Mouse (Mus musculus) v-Abl transformed pro-B cells (cell line): ENCODE data around the gene Slc16a8.

Experiments used
- in situ Hi-C, 2 experiments: fragments of 400-800 bp; cut with MboI; formaldehyde crosslinking; loops; one replicate each; pipeline ENCODE4 v1.15.1; 2025; ENCODE audit not compliant: unreplicated experiment in 2 of 2

The Slc16a8 gene

GRCm38 (mm10) chr15:79254661-79255060 is at the start of gene Slc16a8:
Gene Slc16a8 (minus strand): TSS chr15:79254761.
- in situ Hi-C loops, result no loop called here

GRCm38 (mm10) chr15:79303725-79304124 is 49.2 kb upstream of the Slc16a8 start:
- in situ Hi-C loops, result no loop called here

- in situ Hi-C loops, result no loop called here
These were observed 45.1 kb upstream of the Slc16a8 start for GRCm38 (mm10) chr15:79299563-79300155.

GRCm38 (mm10) chr15:79298553-79298952 is 44.0 kb upstream of the Slc16a8 start:
- in situ Hi-C loops, result no loop called here

- in situ Hi-C loops, result no loop called here
These were observed 38.2 kb upstream of the Slc16a8 start for GRCm38 (mm10) chr15:79292779-79293178.

- in situ Hi-C loops, result no loop called here
These were observed 35.8 kb upstream of the Slc16a8 start for GRCm38 (mm10) chr15:79290340-79290739.

- in situ Hi-C loops, result loop anchor here in 1 of 2 experiments (5.0 kb wide), 1 partner anchor 88 kb away; no protein-coding TSS in a partner anchor
These were observed 34.9 kb upstream of the Slc16a8 start for GRCm38 (mm10) chr15:79289441-79289840.

GRCm38 (mm10) chr15:79288387-79288786 is 33.8 kb upstream of the Slc16a8 start:
- in situ Hi-C loops, result loop anchor here in 1 of 2 experiments (5.0 kb wide), 1 partner anchor 89 kb away; no protein-coding TSS in a partner anchor

GRCm38 (mm10) chr15:79287091-79287490 is 32.5 kb upstream of the Slc16a8 start:
- in situ Hi-C loops, result loop anchor here in 1 of 2 experiments (5.0 kb wide), 1 partner anchor 90 kb away; no protein-coding TSS in a partner anchor

GRCm38 (mm10) chr15:79286141-79286540 is 31.6 kb upstream of the Slc16a8 start:
- in situ Hi-C loops, result loop anchor here in 1 of 2 experiments (5.0 kb wide), 1 partner anchor 91 kb away; no protein-coding TSS in a partner anchor

- in situ Hi-C loops, result loop anchor here in 1 of 2 experiments (5.0 kb wide), 1 partner anchor 92 kb away; no protein-coding TSS in a partner anchor
These were observed 30.8 kb upstream of the Slc16a8 start, which contains the start of gene Baiap2l2 for GRCm38 (mm10) chr15:79285399-79285798. Gene Baiap2l2 (minus strand): TSS chr15:79285537.

- in situ Hi-C loops, result no loop called here
These were observed 28.8 kb upstream of the Slc16a8 start for GRCm38 (mm10) chr15:79283371-79283770.

- in situ Hi-C loops, result no loop called here
These were observed 27.9 kb upstream of the Slc16a8 start for GRCm38 (mm10) chr15:79282434-79282833.

- in situ Hi-C loops, result no loop called here
These were observed 26.8 kb upstream of the Slc16a8 start for GRCm38 (mm10) chr15:79281389-79281788.

- in situ Hi-C loops, result no loop called here
These were observed 26.3 kb upstream of the Slc16a8 start for GRCm38 (mm10) chr15:79280850-79281249.

- in situ Hi-C loops, result no loop called here
These were observed 25.6 kb upstream of the Slc16a8 start for GRCm38 (mm10) chr15:79280209-79280608.

- in situ Hi-C loops, result loop anchor here in 1 of 2 experiments (10.0 kb wide), 1 partner anchor 47 kb away; the partner anchor contains the start of gene Pla2g6
These were observed 23.2 kb upstream of the Slc16a8 start for GRCm38 (mm10) chr15:79277728-79278127.

GRCm38 (mm10) chr15:79273020-79273419 is 18.5 kb upstream of the Slc16a8 start:
- in situ Hi-C loops, result loop anchor here (5.0 to 10.0 kb wide), 2 partner anchors 52 to 109 kb away; partner anchors contain the start of gene Pla2g6 (in 1 of the 2)

GRCm38 (mm10) chr15:79271124-79271746 is 16.7 kb upstream of the Slc16a8 start:
- in situ Hi-C loops, result loop anchor here (5.0 to 10.0 kb wide), 2 partner anchors 54 to 111 kb away; partner anchors contain the start of gene Pla2g6 (in 1 of the 2)

- in situ Hi-C loops, result loop anchor here (5.0 to 10.0 kb wide), 2 partner anchors 54 to 112 kb away; partner anchors contain the start of gene Pla2g6 (in 1 of the 2)
These were observed 16.0 kb upstream of the Slc16a8 start for GRCm38 (mm10) chr15:79270317-79271123.
